Mouse (Mus musculus) small intestine, adult 2 months (tissue): Measurements from ENCODE around the gene Kcnt1. TPM values are rescaled to one million over a fixed set of nuclear protein-coding genes. Genes with fewer than 3 reads are reported as not detected.

Experiments
- H3K27ac ChIP-seq: fragments of 200-500 bp; 2 replicates; pipeline ENCODE4 v1.5.1; 2012; ENCODE audit warnings: low read depth, low read length, control low read depth, inconsistent platforms; ENCODE audit not compliant: insufficient read depth
- H3K27me3 ChIP-seq: fragments of 200-500 bp; 2 replicates; pipeline ENCODE4 v1.6.1; 2012; ENCODE audit warnings: mild to moderate bottlenecking, moderate library complexity, low read length, inconsistent platforms; ENCODE audit not compliant: control insufficient read depth, insufficient read depth
- H3K36me3 ChIP-seq: fragments of 200-500 bp; 2 replicates; pipeline ENCODE4 v1.6.1; 2012; ENCODE audit warnings: mild to moderate bottlenecking, low read length, control low read depth, inconsistent platforms; ENCODE audit not compliant: control insufficient read depth, insufficient read depth
- H3K4me1 ChIP-seq: fragments of 200-500 bp; 2 replicates; pipeline ENCODE4 v1.6.1; 2012; ENCODE audit warnings: low read length, inconsistent platforms, mixed read lengths; ENCODE audit not compliant: control insufficient read depth, insufficient read depth, insufficient read length
- H3K4me3 ChIP-seq: fragments of 200-500 bp; 2 replicates; pipeline ENCODE4 v1.5.1; 2012; ENCODE audit warnings: low read depth, mild to moderate bottlenecking, control low read depth, inconsistent platforms, low read length, moderate library complexity
- CTCF ChIP-seq: fragments of 200-500 bp; IDR thresholded peaks from 2 replicates; pipeline ENCODE4 v1.5.1; 2012; ENCODE audit warnings: low read depth, mild to moderate bottlenecking, control low read depth, inconsistent platforms, low read length, moderate library complexity, mixed read lengths; ENCODE audit not compliant: insufficient replicate concordance, insufficient read length; ENCODE audit errors: extremely low read depth
- POLR2A ChIP-seq: fragments of 200-500 bp; IDR thresholded peaks from 2 replicates; pipeline ENCODE4 v1.6.1; 2012; ENCODE audit warnings: low read depth, mild to moderate bottlenecking, control low read depth, inconsistent platforms, low read length, moderate library complexity
- WGBS: fragments of 180-500 bp; shearing (Covaris S2); methylation state at CpG from one replicate; pipeline ENCODE4 v1.1.7; 2018; 5-methylcytosine and 5-hydroxymethylcytosine counted together
- polyA plus RNA-seq: library from polyadenylated mRNA; depleted of rRNA; stranded (reverse); fragments of >200 nt; gene quantifications from 2 replicates; pipeline ENCODE4 v1.2.3, GENCODE M21; 2012

Kcnt1 gene
- polyA plus RNA-seq, 1 experiment, result 2.1 TPM

- no peaks in the 10 kb centered on the region for H3K36me3 ChIP-seq
- no peak overlapping the region for H3K4me3 ChIP-seq
- 48% methylated on average over 4 of the region's 4 CpGs for WGBS
- no peak overlapping the region for H3K27ac ChIP-seq
- no peaks in the 10 kb centered on the region for H3K27me3 ChIP-seq
- no peak for TF ChIP-seq POLR2A
- H3K4me1 ChIP-seq, result no peaks in the 10 kb centered on the region
These were observed 21.4 kb upstream of the Kcnt1 start for GRCm38 (mm10) chr2:25842161-25842560.

- Histone ChIP-seq H3K27me3 (no peaks in the 10 kb centered on the region), H3K4me3 (no peak overlapping the region), H3K36me3 (no peaks in the 10 kb centered on the region), H3K4me1 (no peaks in the 10 kb centered on the region), H3K27ac (no peak overlapping the region)
- TF ChIP-seq POLR2A, result no peak
- no peak for TF ChIP-seq CTCF
- 69% methylated on average over 1 of the region's 1 CpGs for WGBS
These were observed 20.8 kb upstream of the Kcnt1 start for GRCm38 (mm10) chr2:25842758-25843157.

- Histone ChIP-seq H3K27ac (no peak overlapping the region), H3K27me3 (no peaks in the 10 kb centered on the region), H3K36me3 (no peaks in the 10 kb centered on the region), H3K4me3 (no peak overlapping the region), H3K4me1 (no peaks in the 10 kb centered on the region)
- WGBS, result 82% methylated on average over 3 of the region's 3 CpGs
- TF ChIP-seq POLR2A (no peak), CTCF (no peak)
These were observed 19.4 kb upstream of the Kcnt1 start for GRCm38 (mm10) chr2:25844097-25844496.

GRCm38 (mm10) chr2:25846516-25846915, 17.0 kb upstream of the Kcnt1 start:
- no peak for TF ChIP-seq POLR2A
- no peak for TF ChIP-seq CTCF
- no peaks in the 10 kb centered on the region for H3K36me3 ChIP-seq
- H3K27ac ChIP-seq, result no peak overlapping the region
- H3K4me1 ChIP-seq, result no peaks in the 10 kb centered on the region
- H3K4me3 ChIP-seq, result no peak overlapping the region
- WGBS, result 54% methylated on average over 8 of the region's 8 CpGs
- no peaks in the 10 kb centered on the region for H3K27me3 ChIP-seq

- Histone ChIP-seq H3K4me3 (no peak within 1 kb of the TSS), H3K4me1 (no peaks in the 10 kb centered on the region), H3K36me3 (no peaks in the 10 kb centered on the region), H3K27me3 (no peaks in the 10 kb centered on the region), H3K27ac (no peak within 1 kb of the TSS)
- no peak for TF ChIP-seq POLR2A
- TF ChIP-seq CTCF, result no peak
- WGBS, result 69% methylated on average over 16 of the region's 16 CpGs
These were observed 16.3 kb upstream of the Kcnt1 start, which contains the start of gene Sohlh1 for GRCm38 (mm10) chr2:25847226-25847625. Gene Sohlh1 (minus strand): TSS chr2:25847248.

GRCm38 (mm10) chr2:25850330-25850729, 13.2 kb upstream of the Kcnt1 start:
- Histone ChIP-seq H3K4me1 (no peaks in the 10 kb centered on the region), H3K27ac (no peak overlapping the region), H3K27me3 (no peaks in the 10 kb centered on the region), H3K4me3 (no peak overlapping the region), H3K36me3 (no peaks in the 10 kb centered on the region)
- 12% methylated on average over 4 of the region's 4 CpGs for WGBS
- peak; percentile 75 for TF ChIP-seq CTCF
- TF ChIP-seq POLR2A, result no peak

GRCm38 (mm10) chr2:25852626-25853025, 10.9 kb upstream of the Kcnt1 start:
- H3K4me1 ChIP-seq, result no peaks in the 10 kb centered on the region
- H3K27me3 ChIP-seq, result no peaks in the 10 kb centered on the region
- no peak overlapping the region for H3K27ac ChIP-seq
- WGBS, result 25% methylated on average over 3 of the region's 3 CpGs
- no peak overlapping the region for H3K4me3 ChIP-seq
- no peaks in the 10 kb centered on the region for H3K36me3 ChIP-seq
- TF ChIP-seq POLR2A (no peak), CTCF (no peak)

- H3K36me3 ChIP-seq, result no peaks in the 10 kb centered on the region
- H3K27me3 ChIP-seq, result no peaks in the 10 kb centered on the region
- no peak overlapping the region for H3K27ac ChIP-seq
- H3K4me1 ChIP-seq, result no peaks in the 10 kb centered on the region
- 59% methylated on average over 5 of the region's 5 CpGs for WGBS
- H3K4me3 ChIP-seq, result no peak overlapping the region
- no peak for TF ChIP-seq POLR2A
- no peak for TF ChIP-seq CTCF
These were observed 9.5 kb upstream of the Kcnt1 start for GRCm38 (mm10) chr2:25853998-25854397.
